In genomic region chr17:5261131-5261651, GRCm38 (mm10) we compare ENCODE assay signal across 11 mouse cellular contexts.
DNase-seq lines count a peak whose midpoint lies in the region; ATAC-seq lines count a peak whose summit lies in the region.
"Had no signal": no experiment of that assay in that cellular context is flagged by ENCODE, and none has a peak within 500 bp of the region (broad histone marks: within the 10 kb centered on the region; RNA-seq: fewer than 3 reads in every experiment).

No protein-coding gene starts in this region.

- peak; percentile 65 to 79 for DNase-seq in frontal cortex, postnatal 36 days (ENCODE audit: low spot score in 2 of 2)
- no peak for DNase-seq in frontal cortex, postnatal 14 days (ENCODE audit: low spot score in 2 of 2)
- DNase-seq in liver: no peak
- peak; percentile 81 for DNase-seq in layer of hippocampus, adult 9-11 months
- DNase-seq in right cerebral cortex, postnatal 36 days (ENCODE audit: low spot score in 2 of 2): peak; percentile 44 to 69
- no peak for DNase-seq in gastrocnemius, postnatal 36 days
- no peak for DNase-seq in forebrain, embryonic 14.5 days (ENCODE audit: low spot score)
- DNase-seq: cerebellum, postnatal 10 days; heart, postnatal 10 days had no signal

- H3K27ac ChIP-seq in liver, embryonic 15.5 days (replicated peaks): no peak overlapping the region
- H3K27ac ChIP-seq in forebrain, embryonic 14.5 days (ENCODE audit: low read depth, low read length): no peak overlapping the region
- H3K27ac ChIP-seq: neural tube, embryonic 15.5 days had no signal

- intact Hi-C loops in gastrocnemius, postnatal 36 days (cut with DNase I): no loop called here

- no peak overlapping the region for H3K4me2 ChIP-seq in liver, embryonic 15.5 days
- H3K4me2 ChIP-seq in forebrain, embryonic 14.5 days (ENCODE audit: low read length): no peak overlapping the region
- H3K4me2 ChIP-seq: neural tube, embryonic 15.5 days had no signal

- H3K36me3 ChIP-seq in liver, embryonic 15.5 days (replicated peaks): peaks cover 10% of the 10 kb centered on the region
- H3K36me3 ChIP-seq in forebrain, embryonic 14.5 days (ENCODE audit: control insufficient read depth, insufficient read depth, low read length): peaks cover 10% of the 10 kb centered on the region; the same call in 1 of the 2 replicates

- H3K9ac ChIP-seq in liver, embryonic 15.5 days: no peak overlapping the region
- no peak overlapping the region for H3K9ac ChIP-seq in forebrain, embryonic 14.5 days (ENCODE audit: low read length)
- H3K9ac ChIP-seq: neural tube, embryonic 15.5 days had no signal

- no peak overlapping the region for H3K4me3 ChIP-seq in liver, embryonic 15.5 days (replicated peaks)
- no peak overlapping the region for H3K4me3 ChIP-seq in forebrain, embryonic 14.5 days (ENCODE audit: low read depth, low read length)
- H3K4me3 ChIP-seq: neural tube, embryonic 15.5 days had no signal

- H3K4me1 ChIP-seq in liver, embryonic 15.5 days (replicated peaks): peaks cover 37% of the 10 kb centered on the region
- H3K4me1 ChIP-seq in forebrain, embryonic 14.5 days (ENCODE audit: control insufficient read depth, insufficient read depth, low read length): peaks cover 10% of the 10 kb centered on the region; the same call in 1 of the 2 replicates

- no peaks in the 10 kb centered on the region for H3K27me3 ChIP-seq in liver, embryonic 15.5 days
- no peaks in the 10 kb centered on the region for H3K27me3 ChIP-seq in forebrain, embryonic 14.5 days (replicated peaks; ENCODE audit: control insufficient read depth, insufficient read depth, low read length)
- H3K27me3 ChIP-seq: neural tube, embryonic 15.5 days had no signal

- WGBS in liver, embryonic 15.5 days (ENCODE audit: insufficient replicate concordance): 61% methylated on average over 8 of the region's 8 CpGs
- 60% methylated on average over 8 of the region's 8 CpGs for WGBS in forebrain, embryonic 14.5 days

- no peaks in the 10 kb centered on the region for H3K9me3 ChIP-seq in liver, embryonic 15.5 days (replicated peaks)
- no peaks in the 10 kb centered on the region for H3K9me3 ChIP-seq in forebrain, embryonic 14.5 days (replicated peaks; ENCODE audit: control insufficient read depth, low read length)
- H3K9me3 ChIP-seq: neural tube, embryonic 15.5 days had no signal

- ATAC-seq in liver, embryonic 15.5 days (ENCODE audit: insufficient read depth): peak; percentile 34; the same call in 1 of the 2 replicates
- ATAC-seq in forebrain, embryonic 14.5 days: no peak

Comparison
In these comparisons a context has a peak if more than half of its experiments do, and no peak if none do; other contexts are left out.
1. DNase-seq: peak in frontal cortex, postnatal 36 days (2 of 2), layer of hippocampus, adult 9-11 months (single experiment) and right cerebral cortex, postnatal 36 days (2 of 2); none in frontal cortex, postnatal 14 days (0 of 2), liver (single experiment), gastrocnemius, postnatal 36 days (0 of 2) and forebrain, embryonic 14.5 days (single experiment).